Mouse (Mus musculus) liver, adult 2 months (tissue): ENCODE measurements around the gene Tnp2. TPM values are rescaled to one million over a fixed set of nuclear protein-coding genes. Genes with fewer than 3 reads are reported as not detected.

Experiments
- DNase-seq: peaks from one replicate; pipeline ENCODE4 v3.0.0-alpha.2; 2011; ENCODE audit warnings: low read depth, low spot score; ENCODE audit errors: extremely low read depth
- H3K27ac ChIP-seq: fragments of 200-500 bp; replicated peaks from 2 replicates; pipeline ENCODE4 v1.5.1; 2012; ENCODE audit warnings: low read depth, mild to moderate bottlenecking, control low read depth, inconsistent platforms, low read length; ENCODE audit not compliant: insufficient read depth
- H3K27me3 ChIP-seq: fragments of 200-500 bp; 2 replicates; pipeline ENCODE4 v1.6.1; 2012; ENCODE audit warnings: mild to moderate bottlenecking, moderate library complexity, low read length, inconsistent platforms; ENCODE audit not compliant: control insufficient read depth, insufficient read depth
- H3K36me3 ChIP-seq: fragments of 200-500 bp; 2 replicates; pipeline ENCODE4 v1.6.1; 2012; ENCODE audit warnings: low read length, inconsistent platforms; ENCODE audit not compliant: control insufficient read depth, insufficient read depth
- H3K4me1 ChIP-seq: fragments of 200-500 bp; 2 replicates; pipeline ENCODE4 v1.6.1; 2011; ENCODE audit warnings: low read length; ENCODE audit not compliant: control insufficient read depth, insufficient read depth
- H3K4me3 ChIP-seq: fragments of 200-500 bp; 2 replicates; pipeline ENCODE4 v1.5.1; 2011; ENCODE audit warnings: low read depth, mild to moderate bottlenecking, control low read depth, low read length, moderate library complexity; ENCODE audit not compliant: insufficient read depth
- H3K79me2 ChIP-seq: fragments of 200-500 bp; 2 replicates; pipeline ENCODE4 v1.6.1; 2012; ENCODE audit warnings: inconsistent platforms, mild to moderate bottlenecking, low read length, moderate library complexity; ENCODE audit not compliant: control insufficient read depth, insufficient read depth
- H3K9ac ChIP-seq: fragments of 200-500 bp; 2 replicates; pipeline ENCODE4 v1.6.1; 2012; ENCODE audit warnings: low read depth, mild to moderate bottlenecking, control low read depth, inconsistent platforms, low read length
- CTCF ChIP-seq: fragments of 200-500 bp; IDR thresholded peaks from 2 replicates; pipeline ENCODE4 v1.5.1; 2011; ENCODE audit warnings: low read depth, low read length, control low read depth
- POLR2A ChIP-seq: fragments of 200-500 bp; IDR thresholded peaks from 2 replicates; pipeline ENCODE4 v1.6.1; 2011; ENCODE audit warnings: low read length, control low read depth; ENCODE audit not compliant: insufficient read depth; ENCODE audit errors: extremely low read depth
- WGBS: fragments of 180-500 bp; shearing (Covaris S2); methylation state at CpG from one replicate; pipeline ENCODE4 v1.1.7; 2018; 5-methylcytosine and 5-hydroxymethylcytosine counted together
- polyA plus RNA-seq: library from polyadenylated mRNA; depleted of rRNA; stranded (reverse); fragments of >200 nt; gene quantifications from 2 replicates; pipeline ENCODE4 v1.2.3, GENCODE M21; 2012
- total RNA-seq: library from RNA; depleted of rRNA; stranded (reverse); fragments of >200 nt; gene quantifications from 2 replicates; pipeline ENCODE4 v1.2.3, GENCODE M21; 2014

The Tnp2 gene
- total and polyA plus RNA-seq, 2 experiments: not detected

DNA sequence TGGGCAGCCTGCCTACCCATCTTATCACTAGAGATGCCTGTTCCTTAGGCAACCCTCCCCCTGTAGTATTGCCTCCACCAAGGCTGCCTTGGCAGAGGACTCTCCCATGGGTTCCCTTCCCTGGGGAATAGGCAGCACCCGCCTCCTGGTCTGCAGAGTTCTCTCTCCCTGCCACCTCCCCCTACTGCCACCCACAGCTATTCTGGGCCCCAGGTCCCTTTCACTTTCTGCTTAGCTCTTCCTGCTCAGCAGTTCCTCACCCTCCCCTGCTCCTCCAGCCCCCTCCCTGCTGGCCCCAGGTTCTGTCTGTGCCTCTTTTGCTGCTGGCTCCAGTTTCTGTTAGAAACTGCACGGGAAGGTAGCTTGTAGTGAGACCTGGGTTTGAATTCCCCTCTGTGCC is 18.8 kb downstream of the Tnp2 start:
- Histone ChIP-seq H3K27me3 (no peaks in the 10 kb centered on the region), H3K36me3 (no peaks in the 10 kb centered on the region), H3K4me1 (no peaks in the 10 kb centered on the region), H3K4me3 (no peak overlapping the region), H3K79me2 (no peaks in the 10 kb centered on the region), H3K27ac (no peak overlapping the region), H3K9ac (no peak overlapping the region)
- no peak for DNase-seq
- WGBS: 60% methylated on average over 2 of the region's 2 CpGs
- TF ChIP-seq CTCF: no peak
- TF ChIP-seq POLR2A: no peak

- Histone ChIP-seq H3K36me3 (no peaks in the 10 kb centered on the region), H3K4me3 (no peak overlapping the region), H3K79me2 (no peaks in the 10 kb centered on the region), H3K27ac (no peak overlapping the region), H3K27me3 (no peaks in the 10 kb centered on the region), H3K9ac (no peak overlapping the region), H3K4me1 (no peaks in the 10 kb centered on the region)
- WGBS: 62% methylated on average over 9 of the region's 9 CpGs
- TF ChIP-seq CTCF (no peak), POLR2A (no peak)
- DNase-seq: peak; percentile 35
These were observed 19.6 kb downstream of the Tnp2 start for GRCm38 (mm10) chr16:10768821-10769220.

- Histone ChIP-seq H3K4me3 (no peak overlapping the region), H3K27ac (no peak overlapping the region), H3K27me3 (no peaks in the 10 kb centered on the region), H3K9ac (no peak overlapping the region), H3K4me1 (no peaks in the 10 kb centered on the region), H3K36me3 (no peaks in the 10 kb centered on the region), H3K79me2 (no peaks in the 10 kb centered on the region)
- WGBS: 41% methylated on average over 4 of the region's 4 CpGs
- TF ChIP-seq CTCF: peak; percentile 68
- no peak for TF ChIP-seq POLR2A
- DNase-seq: peak; percentile 62
These were observed 21.3 kb downstream of the Tnp2 start for GRCm38 (mm10) chr16:10767158-10767557.

DNA sequence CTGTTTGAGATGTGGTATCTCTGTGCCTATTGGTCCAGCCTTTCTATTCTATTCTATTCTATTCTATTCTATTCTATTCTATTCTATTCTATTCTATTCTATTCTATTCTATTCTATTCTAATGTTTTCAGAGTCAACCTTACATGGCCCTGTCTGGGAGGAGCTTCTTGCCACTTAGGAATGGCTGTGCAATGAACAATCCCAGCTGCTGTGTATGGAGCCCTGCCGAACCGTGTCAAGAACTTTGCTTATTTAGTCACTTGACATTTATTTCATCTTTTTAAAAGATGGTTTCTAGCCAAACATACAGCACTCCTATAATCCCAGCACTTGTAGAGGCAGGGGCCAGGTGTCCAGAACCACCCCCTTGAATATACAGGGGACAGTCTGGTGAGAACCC is 24.1 kb downstream of the Tnp2 start:
- 62% methylated on average over 2 of the region's 2 CpGs for WGBS

GRCm38 (mm10) chr16:10763540-10764264 is 24.8 kb downstream of the Tnp2 start:
- H3K79me2 ChIP-seq: no peaks in the 10 kb centered on the region
- no peak overlapping the region for H3K9ac ChIP-seq
- DNase-seq: no peak
- TF ChIP-seq POLR2A: no peak
- no peak for TF ChIP-seq CTCF
- no peak overlapping the region for H3K4me3 ChIP-seq
- H3K27me3 ChIP-seq: no peaks in the 10 kb centered on the region
- no peak overlapping the region for H3K27ac ChIP-seq
- no peaks in the 10 kb centered on the region for H3K4me1 ChIP-seq
- no peaks in the 10 kb centered on the region for H3K36me3 ChIP-seq
- 68% methylated on average over 6 of the region's 6 CpGs for WGBS

More for the DNA sequence above, 24.1 kb downstream of the Tnp2 start:
- Histone ChIP-seq H3K27me3 (no peaks in the 10 kb centered on the region), H3K9ac (no peak overlapping the region), H3K79me2 (no peaks in the 10 kb centered on the region), H3K4me1 (no peaks in the 10 kb centered on the region), H3K4me3 (no peak overlapping the region), H3K36me3 (no peaks in the 10 kb centered on the region), H3K27ac (no peak overlapping the region)
- TF ChIP-seq CTCF (no peak), POLR2A (no peak)
- DNase-seq: no peak

DNA sequence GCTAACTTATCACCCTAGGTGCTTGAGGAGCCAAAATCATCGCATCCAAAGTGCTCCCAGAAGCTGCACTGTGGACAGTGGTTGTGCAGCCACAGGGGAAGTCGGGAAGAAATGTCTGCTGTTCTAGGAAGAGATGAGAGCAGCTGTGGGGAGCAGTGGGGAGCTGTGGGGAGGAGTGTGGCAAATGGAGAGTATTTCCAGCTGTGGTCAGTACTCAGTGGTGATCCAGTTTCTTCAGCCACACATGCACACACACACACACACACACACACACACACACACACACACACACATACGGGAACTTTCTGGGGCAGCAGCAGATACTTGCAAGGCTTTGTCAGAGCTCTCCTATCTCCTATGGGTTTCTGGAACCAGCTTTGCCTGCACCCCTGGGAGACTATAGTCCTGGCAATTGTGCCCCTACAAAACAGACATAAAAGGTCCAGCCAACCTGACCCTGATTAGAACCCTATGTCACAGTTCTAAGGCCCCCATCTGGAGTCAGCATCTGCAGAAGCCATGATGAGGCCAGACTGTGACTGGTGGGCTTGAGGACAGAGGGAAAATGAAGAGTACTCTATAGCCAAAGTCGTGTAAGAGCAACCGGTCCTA is 25.8 kb downstream of the Tnp2 start:
- Histone ChIP-seq H3K79me2 (no peaks in the 10 kb centered on the region), H3K36me3 (no peaks in the 10 kb centered on the region), H3K9ac (no peak overlapping the region), H3K27ac (no peak overlapping the region), H3K4me3 (no peak overlapping the region), H3K27me3 (no peaks in the 10 kb centered on the region), H3K4me1 (peaks cover 6% of the 10 kb centered on the region; the same call in 1 of the 2 replicates)
- DNase-seq: no peak
- 90% methylated on average over 5 of the region's 5 CpGs for WGBS
- TF ChIP-seq CTCF: no peak
- TF ChIP-seq POLR2A: no peak
